Mouse (Mus musculus) heart, adult 2 months (tissue): ENCODE results near the gene Nfasc.

Experiments
- CTCF ChIP-seq: fragments of 200-600 bp; IDR thresholded peaks from 2 replicates; pipeline ENCODE4 v1.8.1; 2022; ENCODE audit warnings: antibody characterized with exemption, mild to moderate bottlenecking, moderate library complexity
- POLR2A ChIP-seq: fragments of 200-500 bp; IDR thresholded peaks from 2 replicates; pipeline ENCODE4 v1.6.1; 2011; ENCODE audit warnings: mild to moderate bottlenecking, low read depth, low read length, control low read depth; ENCODE audit not compliant: insufficient read depth

DNA sequence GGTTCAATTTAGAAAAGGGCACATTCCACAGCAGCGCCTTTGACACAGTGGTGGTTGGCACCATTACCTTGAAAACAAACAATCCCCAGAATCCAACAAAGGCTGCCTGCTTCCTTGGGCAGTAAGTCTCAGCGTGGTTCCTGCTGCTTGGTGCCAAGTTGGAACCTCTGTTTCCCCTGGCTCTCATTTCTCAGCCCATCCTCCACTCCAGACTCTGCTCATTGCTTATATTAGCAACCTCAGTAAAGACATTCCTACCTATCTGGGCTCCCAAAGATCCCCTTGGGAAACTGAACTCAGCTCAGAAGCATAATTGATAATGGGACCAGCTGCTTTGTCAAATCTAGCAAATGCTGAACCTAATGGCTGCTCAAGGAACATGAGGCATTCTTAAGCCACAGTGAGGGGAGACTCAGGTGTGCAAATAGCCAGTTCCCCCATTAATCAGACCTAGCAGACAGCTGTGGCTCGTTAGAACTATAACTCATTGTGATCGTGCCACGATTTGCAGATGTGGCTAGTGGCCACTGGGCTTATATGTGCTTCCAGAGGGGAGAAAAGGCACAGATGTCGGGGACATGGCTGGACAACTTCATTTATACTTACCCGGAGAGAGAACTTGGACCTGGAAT, 115.4 kb downstream of the Nfasc start:
- TF ChIP-seq CTCF (no peak), POLR2A (no peak)
